Mouse (Mus musculus) brain, embryonic 18.5 days (tissue): ENCODE results near the gene Smyd5.

ENCODE experiments used
- DNase-seq: peaks from one replicate; pipeline ENCODE4 v3.0.0-alpha.2; 2012; ENCODE audit warnings: low read depth, low spot score

The Smyd5 gene

DNA sequence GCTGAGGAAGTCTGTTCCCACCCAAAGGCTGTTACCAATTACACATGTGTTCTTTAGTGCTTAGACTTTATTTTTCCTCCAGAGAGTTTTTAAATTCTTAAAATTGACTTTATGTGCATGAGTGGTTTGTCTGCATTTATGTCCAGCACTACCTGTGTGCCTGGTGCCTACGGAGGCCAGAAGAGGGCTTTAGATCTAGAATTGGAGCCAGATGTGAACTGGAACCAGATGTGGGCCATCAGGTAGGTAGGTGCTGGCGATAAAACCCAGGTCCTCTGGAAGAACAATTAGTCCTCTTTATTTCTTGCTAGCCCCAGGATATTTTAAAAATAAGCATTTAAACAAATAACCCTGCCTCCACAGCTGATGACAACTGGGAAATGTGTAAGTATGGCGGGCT lies 59.8 kb downstream of the Smyd5 start:
- DNase-seq, result no peak
